Mouse (Mus musculus): ENCODE data around the gene Wwc1.
"Not testable (repeated sequence)": the region's sequence is repeated elsewhere in the genome, so short reads cannot be mapped to it uniquely, and the experiment has no call there.

The Wwc1 gene

DNA sequence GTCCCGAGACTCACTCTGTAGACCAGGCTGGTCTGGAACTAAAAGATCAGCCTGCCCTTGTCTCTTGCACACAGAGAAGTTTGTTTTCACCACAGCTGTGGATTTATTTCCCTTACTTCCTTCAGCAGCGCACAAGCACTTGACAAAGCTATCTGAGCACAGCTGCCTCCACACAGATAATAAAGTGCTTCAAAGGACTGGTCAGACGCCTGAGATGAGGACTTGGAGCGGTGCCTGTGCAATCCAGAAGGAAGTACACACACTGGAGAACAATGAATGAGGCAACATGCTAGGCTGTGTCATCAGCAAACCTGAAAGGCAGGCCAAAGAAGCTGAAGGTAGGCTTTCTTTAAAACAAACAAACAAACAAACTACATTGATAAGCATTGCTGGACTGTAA lies 148.2 kb downstream of the Wwc1 start:
- no peak for DNase-seq

DNA sequence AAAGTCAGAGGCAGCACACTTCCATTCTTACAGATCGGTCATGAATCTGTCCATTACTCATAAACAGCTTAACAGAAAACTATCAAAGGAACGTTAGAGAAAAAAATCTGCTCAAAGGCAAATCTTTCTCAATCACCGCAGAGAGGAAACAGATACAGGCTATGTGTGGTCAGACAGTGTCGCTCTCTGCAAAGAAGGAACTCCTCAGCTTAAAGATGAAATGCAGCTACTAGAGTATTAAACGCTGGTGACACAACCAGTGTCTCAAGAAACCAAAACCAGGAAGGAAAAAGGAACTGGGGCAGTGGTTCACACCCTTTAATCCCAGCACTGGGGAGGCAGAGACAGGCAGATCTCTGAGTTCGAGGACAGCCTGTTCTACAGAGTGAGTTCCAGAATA lies 152.6 kb downstream of the Wwc1 start:
- no peak for DNase-seq

DNA sequence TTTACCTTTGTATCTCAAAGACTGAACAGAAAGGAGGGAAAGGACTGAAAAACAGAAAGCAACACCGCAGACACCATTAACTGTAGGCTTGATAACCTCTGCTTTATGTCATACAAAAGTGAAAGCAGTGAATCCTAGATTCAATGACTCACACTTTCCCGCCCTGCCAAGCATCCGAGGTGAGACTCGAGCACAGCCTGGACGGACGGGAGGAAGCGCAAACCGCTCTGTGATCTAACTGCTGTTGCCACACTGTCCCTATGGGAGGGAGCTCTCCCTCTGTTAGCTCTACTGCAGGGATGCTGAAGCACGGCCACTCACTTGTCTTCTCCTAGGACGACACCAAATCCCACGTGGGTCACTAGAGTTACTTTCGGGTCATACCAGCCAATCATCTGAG lies 164.0 kb downstream of the Wwc1 start:
- DNase-seq = no peak

DNA sequence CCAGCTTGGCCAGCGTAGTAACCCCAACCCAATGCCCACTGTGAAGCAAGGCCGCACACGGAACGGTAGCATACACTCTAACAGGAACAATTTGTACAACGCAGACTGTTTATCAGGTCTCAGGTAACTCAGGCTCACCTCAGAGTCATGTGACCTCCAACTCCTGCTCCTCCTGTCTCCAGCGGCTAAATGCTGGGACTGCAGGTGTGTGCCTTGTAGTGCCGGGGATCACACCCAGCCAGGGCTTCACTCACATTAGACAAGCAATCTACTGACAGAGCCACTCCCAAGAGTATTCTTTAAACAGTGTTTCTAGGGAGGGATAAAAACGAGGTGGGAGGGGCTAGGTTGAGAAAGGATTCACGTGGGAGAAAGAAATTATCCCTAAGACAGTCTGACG lies 168.9 kb downstream of the Wwc1 start:
- no peak for DNase-seq

DNA sequence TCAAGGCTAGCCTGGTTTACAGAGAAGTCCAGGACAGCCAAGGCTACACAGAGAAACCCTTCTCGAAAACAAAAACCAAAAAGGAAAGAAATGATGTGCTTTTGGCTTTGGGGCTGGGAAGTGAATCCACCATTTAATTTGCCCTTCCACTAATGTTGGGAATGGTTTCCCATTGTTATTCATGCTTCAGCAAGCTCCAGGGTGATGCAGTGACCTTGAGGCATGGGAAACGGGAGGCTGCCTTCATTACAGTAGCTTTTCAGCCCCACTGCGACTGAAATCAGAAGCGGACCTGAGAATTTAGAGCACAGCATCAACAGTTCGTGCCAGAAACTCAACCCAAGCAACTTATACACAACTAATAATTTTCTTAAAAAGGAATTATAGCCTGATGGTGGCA lies 179.0 kb downstream of the Wwc1 start:
- DNase-seq = no peak

DNA sequence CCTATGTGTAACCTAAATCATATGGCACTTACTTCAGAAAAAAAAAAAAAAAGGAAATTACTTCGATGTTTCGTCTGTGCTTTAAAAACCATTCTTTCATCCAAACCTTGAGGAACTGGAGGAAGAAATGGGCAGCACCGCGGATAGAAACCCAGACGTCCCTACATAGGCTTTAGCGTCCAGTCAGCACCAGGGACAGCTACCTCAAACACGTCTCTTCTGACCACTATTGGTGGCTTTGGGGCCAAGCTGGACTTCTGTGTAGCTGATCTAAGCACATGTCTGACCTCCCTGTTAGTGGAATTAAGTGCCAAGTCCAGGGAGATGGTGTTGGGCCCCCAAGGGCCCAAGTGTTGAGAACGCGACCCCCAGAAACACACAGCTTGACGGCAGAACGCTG lies 181.5 kb downstream of the Wwc1 start, which contains the start of gene Fbll1:
TSS of gene Fbll1 (minus strand) at position 11 of the 400 bp plus-strand sequence.
- DNase-seq = peak; percentile 30

DNA sequence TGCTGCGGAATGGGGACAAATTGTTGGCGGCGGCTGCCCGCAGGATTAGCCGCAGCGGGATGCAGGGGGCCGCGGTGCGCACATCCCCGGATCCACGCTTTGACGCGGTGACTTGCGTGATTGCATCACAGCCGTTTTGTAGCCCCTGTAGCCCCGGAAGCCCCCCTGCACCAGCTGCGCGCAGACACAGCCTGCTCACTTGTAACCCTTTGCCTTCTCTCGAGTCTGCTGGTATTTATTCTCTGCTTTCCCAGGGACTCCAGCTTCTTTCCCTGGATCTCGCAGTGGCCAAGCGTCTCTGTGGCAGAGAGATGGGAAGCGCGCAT lies 181.9 kb downstream of the Wwc1 start:
- DNase-seq = peak; percentile 53

DNA sequence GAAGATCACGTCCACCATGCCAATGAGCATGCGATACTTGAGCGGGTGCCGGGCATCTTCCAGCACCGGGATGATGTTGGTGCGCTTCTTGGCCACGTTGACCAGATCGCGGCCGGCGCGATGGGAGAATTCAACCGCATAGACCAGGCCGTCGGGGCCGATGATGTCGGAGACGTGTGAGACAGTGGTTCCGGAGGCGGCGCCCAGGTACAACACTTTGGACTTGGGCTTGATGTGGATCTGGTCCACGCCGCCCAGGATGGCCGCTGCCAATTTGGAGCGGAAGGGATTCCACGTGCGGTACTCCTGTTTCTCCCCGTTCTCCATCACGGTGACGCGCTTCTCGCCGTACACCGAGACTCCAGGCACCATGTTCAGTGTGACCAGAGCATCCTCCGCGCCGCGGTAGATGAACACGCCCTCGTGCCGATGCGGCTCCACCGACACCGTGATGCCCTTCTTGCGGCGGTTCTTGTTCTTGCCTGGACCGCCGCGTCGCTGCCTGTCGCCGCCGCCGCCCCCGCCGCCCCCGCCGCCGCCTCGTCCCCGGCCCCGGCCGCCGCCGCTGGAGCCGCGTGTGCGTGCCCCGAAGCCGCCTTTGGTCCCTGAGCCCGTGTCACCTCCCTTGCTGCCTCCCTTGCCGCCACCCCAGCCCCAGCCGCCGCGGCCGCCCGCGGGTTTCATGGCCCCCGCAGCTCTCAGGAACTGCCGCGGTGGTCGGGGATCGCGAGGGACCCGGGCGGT lies 182.4 kb downstream of the Wwc1 start:
- peak; percentile 33 for DNase-seq

DNA sequence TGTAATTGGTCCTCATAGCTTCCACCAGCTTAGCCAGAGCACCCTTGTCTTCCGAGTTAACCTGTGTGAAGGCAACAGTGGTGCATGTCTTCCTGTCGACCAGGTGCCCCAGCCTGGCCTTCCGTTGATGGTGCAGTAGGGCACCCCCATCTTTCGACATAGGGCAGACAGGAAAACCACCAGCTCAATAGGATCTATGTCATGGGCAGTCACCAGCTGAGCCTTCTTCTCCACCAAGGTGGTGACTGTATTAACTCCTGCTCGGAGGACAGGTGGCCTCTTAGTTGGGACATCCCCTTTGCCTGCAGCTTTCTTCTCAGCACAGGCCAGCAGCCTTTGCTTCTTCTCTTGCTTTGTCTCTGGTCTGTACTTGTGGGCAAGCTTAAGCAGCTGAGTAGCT lies 187.5 kb downstream of the Wwc1 start:
- not testable (repeated sequence) for DNase-seq

DNA sequence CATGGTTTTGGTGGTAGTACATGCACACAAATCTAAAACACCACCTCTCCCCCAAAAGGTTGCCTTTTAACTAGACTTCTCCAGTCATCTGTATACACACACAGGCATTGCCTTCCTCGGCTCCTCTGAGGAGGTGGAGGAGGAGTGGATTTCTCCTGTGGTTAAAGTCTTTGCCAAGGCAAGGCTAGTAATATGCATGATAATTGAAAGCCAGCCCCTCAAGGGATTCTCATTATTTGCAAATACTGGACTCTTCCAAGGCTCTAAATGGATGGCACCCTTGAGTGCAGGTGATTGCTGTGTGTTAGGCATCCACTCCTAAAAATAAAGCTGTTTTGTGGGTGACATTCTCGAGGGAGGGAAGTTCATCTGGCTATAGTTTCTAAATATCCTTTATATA lies 191.9 kb downstream of the Wwc1 start:
- no peak for DNase-seq
